Mouse (Mus musculus): ENCODE measurements around the gene Ush1g.

DNA sequence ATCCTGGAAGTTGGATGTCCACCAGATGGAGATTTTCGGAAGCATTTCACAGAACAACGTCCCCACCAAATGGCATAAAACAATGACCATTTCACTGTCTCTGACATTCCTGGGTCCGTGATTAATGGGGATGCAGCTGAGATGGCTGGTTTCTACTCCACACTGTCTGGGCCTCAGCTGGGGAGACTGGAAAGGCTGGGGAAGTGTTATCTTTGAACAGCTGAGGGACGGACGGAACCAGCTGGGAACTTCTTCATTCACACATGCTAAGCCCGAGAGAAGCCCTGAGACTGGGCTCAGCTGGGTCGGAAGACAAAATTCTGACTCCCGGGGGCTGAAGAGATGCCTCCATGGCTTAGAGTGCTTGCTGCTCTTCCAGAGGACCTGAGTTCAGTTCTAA is 49.5 kb upstream of the Ush1g start:
- no peak for TF ChIP-seq CTCF (IDR thresholded peaks at IDR 0.05; ENCODE audit: borderline replicate concordance, extremely low read depth, insufficient read depth, insufficient read length)
- TF ChIP-seq POLR2A (IDR thresholded peaks at IDR 0.05; ENCODE audit: borderline replicate concordance, extremely low read depth, insufficient read depth, insufficient read length, poor library complexity, severe bottlenecking), result no peak
